Mouse (Mus musculus): ENCODE measurements around the gene Ubac1.

DNA sequence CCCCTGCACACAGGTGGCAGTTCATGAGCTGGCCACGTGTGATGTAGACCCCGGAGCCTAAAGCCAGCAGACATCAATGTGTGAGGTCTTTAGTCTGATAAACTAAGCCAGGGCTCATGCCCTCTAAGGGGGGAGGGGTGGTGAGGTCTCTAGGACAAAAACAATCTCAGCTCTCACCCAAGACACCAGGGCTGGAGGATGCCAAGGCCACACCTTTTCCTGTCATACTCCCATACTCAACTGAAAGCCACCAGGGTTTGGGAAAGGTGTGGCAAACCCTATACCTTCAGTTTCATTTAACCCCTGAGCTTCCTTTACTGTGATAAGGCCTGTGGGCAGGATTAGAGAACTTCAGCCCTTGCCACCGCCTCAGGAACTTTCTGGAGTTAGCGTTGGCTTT lies 40.7 kb upstream of the Ubac1 start:
- TF ChIP-seq SIN3A (IDR thresholded peaks at IDR 0.05; ENCODE audit: low read length) (no peak), POLR2A (IDR thresholded peaks at IDR 0.05; ENCODE audit: low read depth, low read length) (no peak), SMC3 (IDR thresholded peaks at IDR 0.05; ENCODE audit: low read depth, low read length) (no peak), CTCF (conservative IDR thresholded peaks at IDR 0.05 in 1 of 2, IDR thresholded peaks at IDR 0.05 in 1 of 2; ENCODE audit: low read depth in 2 of 2, low read length in 2 of 2) (no peak), MAZ (IDR thresholded peaks at IDR 0.05; ENCODE audit: low read depth, low read length) (no peak), MAX (IDR thresholded peaks at IDR 0.05; ENCODE audit: low read length) (no peak), IRF4 (IDR thresholded peaks at IDR 0.05; ENCODE audit: low read depth, low read length) (no peak), CHD1 (IDR thresholded peaks at IDR 0.05; ENCODE audit: low read depth, low read length) (no peak), JUND (conservative IDR thresholded peaks at IDR 0.05; ENCODE audit: low read depth, low read length) (no peak), TCF12 (IDR thresholded peaks at IDR 0.05; ENCODE audit: low read depth, low read length) (no peak), CHD2 (IDR thresholded peaks at IDR 0.05; ENCODE audit: low read length) (no peak), RCOR1 (conservative IDR thresholded peaks at IDR 0.05; ENCODE audit: low read depth, low read length) (no peak), NRF1 (IDR thresholded peaks at IDR 0.05; ENCODE audit: low read depth, low read length) (no peak), EP300 (IDR thresholded peaks at IDR 0.05; ENCODE audit: low read length) (no peak)

All from CH12.LX (cell line).